Mouse (Mus musculus): ENCODE results near the gene Hmcn1. TPM values are rescaled to one million over a fixed set of nuclear protein-coding genes. Genes with fewer than 3 reads are reported as not detected.

Hmcn1 gene
- total RNA-seq, 4 experiments from 2014 or later: 1.4 to 2.6 (median 2.2) TPM

DNA sequence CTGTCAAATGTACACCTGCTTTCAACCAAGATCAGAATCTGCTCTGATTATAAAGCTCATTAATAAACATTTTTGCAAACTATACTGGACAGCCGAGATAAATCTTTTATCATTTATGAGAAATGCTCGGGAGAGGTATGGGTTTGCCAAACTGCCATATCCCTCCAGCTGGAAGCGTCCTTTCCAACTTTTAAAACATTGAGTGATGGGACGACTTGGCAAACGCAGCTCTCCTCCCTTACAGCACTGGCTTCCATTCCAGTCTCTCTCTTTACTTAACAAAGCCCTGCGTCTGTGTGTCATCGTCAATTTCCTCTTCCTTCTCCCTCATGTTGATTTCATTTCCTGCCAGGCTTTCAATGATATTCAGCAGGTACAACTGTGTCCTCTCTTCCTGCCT, 114.8 kb downstream of the Hmcn1 start:
- no peak for DNase-seq (ENCODE audit: low spot score in 2 of 2)

GRCm38 (mm10) chr1:150877920-150878319, 115.3 kb downstream of the Hmcn1 start:
- no peak for DNase-seq (ENCODE audit: low spot score in 2 of 2)

- no peak for DNase-seq (ENCODE audit: low spot score in 2 of 2)
Observed at GRCm38 (mm10) chr1:150874025-150874424, 119.2 kb downstream of the Hmcn1 start.

- DNase-seq (ENCODE audit: low spot score in 2 of 2): no peak
Observed at GRCm38 (mm10) chr1:150873231-150873630, 120.0 kb downstream of the Hmcn1 start.

GRCm38 (mm10) chr1:150872105-150872504, 121.1 kb downstream of the Hmcn1 start:
- DNase-seq (ENCODE audit: low spot score in 2 of 2): no peak

GRCm38 (mm10) chr1:150869189-150869588, 124.0 kb downstream of the Hmcn1 start:
- DNase-seq (ENCODE audit: low spot score in 2 of 2): no peak

DNA sequence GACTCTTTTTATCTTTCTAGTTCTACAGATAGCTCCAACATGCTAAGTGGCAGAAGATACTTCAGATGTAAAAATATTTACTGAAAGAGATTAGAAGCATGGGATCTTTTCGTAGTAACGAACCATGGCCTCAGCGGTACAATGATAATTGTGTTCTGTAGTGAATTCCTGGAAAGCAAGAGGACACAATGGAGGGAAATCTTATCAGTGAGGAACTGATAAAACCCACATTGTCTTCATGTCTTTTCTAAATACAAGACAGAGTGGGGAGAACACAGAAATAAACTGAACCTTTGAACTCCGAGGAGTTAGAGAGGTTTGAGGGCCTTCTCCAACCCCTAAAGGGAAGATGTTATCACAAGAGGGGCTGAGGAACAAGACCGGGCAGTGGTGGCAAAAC, 126.6 kb downstream of the Hmcn1 start:
- DNase-seq (ENCODE audit: low spot score in 2 of 2): no peak

- no peak for DNase-seq (ENCODE audit: low spot score in 2 of 2)
Observed at GRCm38 (mm10) chr1:150857779-150858178, 135.5 kb downstream of the Hmcn1 start.

DNA sequence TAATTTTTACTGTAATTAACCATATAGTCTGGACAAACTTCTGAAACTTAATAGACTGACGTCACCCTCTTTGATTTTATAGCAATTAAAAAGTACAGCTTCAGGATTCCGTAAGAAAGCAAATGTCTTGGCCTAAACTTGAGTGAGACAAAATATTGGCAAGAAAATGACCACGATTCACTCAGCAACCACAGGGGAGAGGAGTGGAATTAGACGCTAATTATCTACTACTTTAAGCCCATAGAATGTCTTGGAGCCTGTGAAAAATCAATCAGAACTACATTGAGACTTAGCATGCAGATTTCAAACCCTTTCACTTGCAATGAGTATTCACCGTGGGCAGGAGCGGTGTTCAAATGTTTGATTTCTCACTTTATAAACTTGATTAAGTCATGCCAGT, 159.8 kb downstream of the Hmcn1 start:
- DNase-seq (ENCODE audit: low spot score in 2 of 2): no peak

DNA sequence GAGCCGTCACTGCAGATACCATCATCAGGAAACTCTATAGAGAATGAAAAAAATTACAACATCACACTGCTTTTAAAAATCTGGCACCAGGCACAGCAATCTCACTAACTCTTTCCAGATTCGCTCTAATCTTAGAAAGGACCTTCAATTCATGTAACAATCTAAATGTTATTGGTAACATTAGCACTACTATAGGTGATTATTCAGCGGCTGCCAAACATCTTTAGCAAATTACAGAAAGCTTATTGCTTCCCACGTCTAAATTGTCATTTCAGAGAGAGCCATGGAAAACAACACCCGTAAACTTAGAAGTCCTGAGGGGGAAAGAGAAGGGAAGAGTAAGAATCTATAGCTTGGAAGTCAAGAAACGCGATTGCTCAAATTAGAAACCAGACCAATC, 163.4 kb downstream of the Hmcn1 start:
- no peak for DNase-seq (ENCODE audit: low spot score in 2 of 2)

GRCm38 (mm10) chr1:150827169-150827568, 166.1 kb downstream of the Hmcn1 start:
- no peak for DNase-seq (ENCODE audit: low spot score in 2 of 2)

DNA sequence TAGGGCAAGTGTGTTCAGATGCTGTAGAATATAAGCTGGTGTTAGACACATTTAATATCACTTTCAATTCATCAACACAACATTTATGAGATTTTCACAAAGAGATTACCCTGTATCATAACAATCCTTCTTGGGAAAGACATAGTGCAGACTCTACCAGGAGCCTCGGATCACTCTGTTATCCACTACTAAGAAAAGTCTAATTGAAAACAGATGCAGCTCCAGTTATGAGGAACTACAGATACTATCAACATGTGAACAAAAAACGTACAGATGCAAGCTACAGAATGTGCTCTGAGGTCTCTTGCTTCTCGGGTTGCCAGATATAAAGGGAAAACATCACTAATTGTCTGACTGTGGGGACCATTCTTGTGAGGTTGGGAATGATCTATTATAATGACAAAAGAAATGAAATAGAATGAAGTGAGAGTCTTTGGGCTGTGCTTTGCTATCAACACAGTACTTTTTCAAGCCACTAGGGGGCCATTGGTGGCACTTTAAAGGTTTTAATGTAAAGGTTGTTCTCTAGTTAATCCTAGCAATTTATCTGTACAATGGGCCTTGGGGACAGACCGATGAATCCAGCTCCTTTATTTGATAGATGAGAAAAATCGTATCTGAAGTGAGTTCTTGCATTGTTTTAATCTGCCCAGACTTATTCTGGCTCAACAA, 168.8 kb downstream of the Hmcn1 start:
- DNase-seq (ENCODE audit: low spot score in 2 of 2): no peak

- no peak for DNase-seq (ENCODE audit: low spot score in 2 of 2)
Observed at GRCm38 (mm10) chr1:150816035-150816807, 177.0 kb downstream of the Hmcn1 start.

DNA sequence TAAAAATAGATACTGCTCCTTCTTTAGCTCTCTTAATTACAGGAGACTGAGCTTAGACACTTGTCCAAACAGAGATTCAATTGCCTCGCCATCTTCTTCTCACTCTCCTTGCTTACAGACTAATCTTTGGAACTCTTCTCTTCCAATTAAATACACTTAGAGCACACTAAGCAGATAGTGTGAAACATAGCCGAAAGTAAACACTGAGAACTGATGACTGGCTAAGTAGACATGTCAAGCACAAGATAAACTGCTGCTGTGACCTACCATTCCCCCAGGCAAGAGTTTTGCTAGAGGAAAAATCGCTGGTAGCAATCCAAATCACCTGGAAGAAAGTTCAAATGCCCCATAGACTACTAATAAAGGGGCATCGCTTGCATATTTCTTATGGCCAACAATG, 178.3 kb downstream of the Hmcn1 start:
- no peak for DNase-seq (ENCODE audit: low spot score in 2 of 2)

DNA sequence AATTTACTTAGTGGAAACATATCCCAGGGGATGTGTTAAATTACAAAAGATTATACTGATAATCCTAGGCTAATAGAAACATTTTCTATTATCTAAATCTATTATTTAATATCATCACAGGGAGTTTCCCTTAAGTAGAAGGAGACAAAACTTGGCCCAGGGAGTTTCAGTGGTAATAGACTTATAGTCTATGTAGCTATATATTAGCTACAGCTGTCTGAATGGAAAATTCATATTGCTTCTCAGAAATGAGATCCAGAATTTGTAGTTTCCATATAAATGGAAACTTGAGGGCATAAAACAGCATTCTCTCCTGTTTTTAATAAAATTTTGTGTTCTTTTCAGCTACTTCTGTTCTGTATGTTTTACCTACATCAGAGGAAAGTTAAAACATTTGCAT, 179.9 kb downstream of the Hmcn1 start:
- DNase-seq (ENCODE audit: low spot score in 2 of 2): no peak

GRCm38 (mm10) chr1:150806864-150807263, 186.4 kb downstream of the Hmcn1 start:
- DNase-seq (ENCODE audit: low spot score in 2 of 2): no peak

DNA sequence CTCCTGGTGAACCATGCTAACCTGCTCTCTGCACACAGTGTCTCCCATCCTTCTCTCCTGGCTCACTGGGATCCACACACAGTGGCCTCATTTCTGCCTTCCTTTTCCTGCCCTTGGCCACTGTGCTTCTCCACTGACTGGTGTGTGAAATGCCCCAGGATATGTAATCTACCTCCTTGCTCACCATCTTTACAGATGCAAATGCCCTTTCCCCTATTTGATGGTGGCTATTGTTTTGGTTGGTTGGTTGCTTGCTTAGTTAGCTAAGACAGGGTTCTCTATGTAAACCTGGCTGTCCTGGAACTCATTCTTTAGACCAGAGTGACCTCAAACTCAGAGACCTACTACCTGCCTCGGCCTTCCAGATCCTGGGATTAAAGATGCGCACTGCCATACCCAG, 187.8 kb downstream of the Hmcn1 start:
- no peak for DNase-seq (ENCODE audit: low spot score in 2 of 2)

GRCm38 (mm10) chr1:150804235-150805099, 188.8 kb downstream of the Hmcn1 start:
- DNase-seq (ENCODE audit: low spot score in 2 of 2): no peak

- no peak for DNase-seq (ENCODE audit: low spot score in 2 of 2)
Observed at GRCm38 (mm10) chr1:150802642-150803041, 190.6 kb downstream of the Hmcn1 start.

DNA sequence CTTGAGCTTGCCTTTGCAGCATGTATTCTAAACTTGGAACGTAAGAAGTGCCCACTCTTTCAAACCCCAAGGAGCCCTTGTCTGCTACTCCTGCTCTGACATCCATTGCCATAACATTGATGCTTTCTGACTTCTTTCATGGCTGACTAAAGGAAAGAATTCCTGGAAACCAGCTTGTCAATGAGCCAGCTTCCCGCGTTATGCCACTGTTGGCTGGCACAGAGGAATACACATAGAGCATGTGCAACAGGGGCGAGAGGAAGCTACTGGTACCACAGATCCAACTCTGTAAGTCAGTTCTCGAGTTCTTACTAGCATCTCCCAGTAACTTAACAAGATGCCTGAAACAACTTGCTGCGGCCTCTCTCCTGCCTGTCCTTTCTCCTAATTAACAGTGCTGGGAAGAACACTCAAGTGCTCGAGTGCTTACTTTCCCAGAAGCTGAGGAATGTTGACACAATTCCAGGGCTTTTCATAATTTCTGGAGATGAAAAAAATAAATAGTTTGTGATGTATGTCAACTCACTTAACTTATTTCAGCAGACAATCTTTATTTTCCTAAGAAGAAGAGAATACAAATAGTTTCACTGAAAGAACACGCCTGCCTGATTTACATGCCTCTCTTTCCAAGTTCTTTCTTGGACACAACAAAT, 192.5 kb downstream of the Hmcn1 start:
- DNase-seq (ENCODE audit: low spot score in 2 of 2): no peak

DNA sequence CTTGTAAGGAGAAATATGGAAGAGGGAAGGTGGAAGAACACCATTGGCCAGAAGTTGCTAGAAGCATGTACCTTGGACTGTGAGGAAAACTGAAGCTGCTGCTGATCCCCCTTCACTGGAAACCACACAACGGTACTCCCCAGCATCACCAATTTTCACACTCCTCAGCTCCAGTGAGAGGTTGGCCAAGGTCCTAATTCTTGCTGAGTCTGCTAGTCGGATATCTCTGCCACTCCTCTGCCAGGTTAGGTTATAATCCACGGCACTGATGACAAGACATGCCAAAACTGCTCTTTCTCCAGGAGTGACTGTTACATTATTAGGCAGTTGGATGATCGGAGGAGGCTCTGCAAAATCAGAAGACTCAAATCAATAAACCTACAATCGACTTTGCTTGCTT, 194.6 kb downstream of the Hmcn1 start:
- DNase-seq (ENCODE audit: low spot score in 2 of 2): no peak

- no peak for DNase-seq (ENCODE audit: low spot score in 2 of 2)
Observed at GRCm38 (mm10) chr1:150786746-150787145, 206.5 kb downstream of the Hmcn1 start.

Data from left cerebral cortex, adult 8-10 months (tissue).